Mouse (Mus musculus): Measurements from ENCODE around the gene Gm20388. TPM values are rescaled to one million over a fixed set of nuclear protein-coding genes. Genes with fewer than 3 reads are reported as not detected.

Gm20388 gene
- polyA plus RNA-seq, 2 experiments: 8.5 TPM; not detected in 1

GRCm38 (mm10) chr8:121216441-121216949 lies 1305.9 kb downstream of the Gm20388 start:
- 60% methylated on average over 10 of the region's 10 CpGs for WGBS (ENCODE audit: insufficient replicate concordance)
- H3K9me3 ChIP-seq (ENCODE audit: control insufficient read depth, low read length): no peaks in the 10 kb centered on the region
- no peak overlapping the region for H3K4me2 ChIP-seq (ENCODE audit: low read depth)
- no peak overlapping the region for H3K27ac ChIP-seq
- H3K4me3 ChIP-seq (ENCODE audit: insufficient read depth in 1 of 2, low read depth in 2 of 2, low read length in 2 of 2): no peak overlapping the region
- no peaks in the 10 kb centered on the region for H3K36me3 ChIP-seq (replicated peaks; ENCODE audit: control insufficient read depth, insufficient read depth, low read depth)
- H3K9ac ChIP-seq (replicated peaks): no peak overlapping the region
- ATAC-seq (ENCODE audit: insufficient read depth) (no peak), DNase-seq (ENCODE audit: low read depth in 3 of 3, low spot score in 3 of 3) (no peak)
- no peaks in the 10 kb centered on the region for H3K4me1 ChIP-seq (replicated peaks; ENCODE audit: control insufficient read depth in 2 of 2, insufficient read depth in 2 of 2, low read length in 1 of 2)
- H3K27me3 ChIP-seq (ENCODE audit: control insufficient read depth, insufficient read depth, low read length): no peaks in the 10 kb centered on the region
- no peak for TF ChIP-seq EP300 (IDR thresholded peaks at IDR 0.05; ENCODE audit: low read depth)
- TF ChIP-seq CTCF (IDR thresholded peaks at IDR 0.05; ENCODE audit: low read depth): no peak

DNA sequence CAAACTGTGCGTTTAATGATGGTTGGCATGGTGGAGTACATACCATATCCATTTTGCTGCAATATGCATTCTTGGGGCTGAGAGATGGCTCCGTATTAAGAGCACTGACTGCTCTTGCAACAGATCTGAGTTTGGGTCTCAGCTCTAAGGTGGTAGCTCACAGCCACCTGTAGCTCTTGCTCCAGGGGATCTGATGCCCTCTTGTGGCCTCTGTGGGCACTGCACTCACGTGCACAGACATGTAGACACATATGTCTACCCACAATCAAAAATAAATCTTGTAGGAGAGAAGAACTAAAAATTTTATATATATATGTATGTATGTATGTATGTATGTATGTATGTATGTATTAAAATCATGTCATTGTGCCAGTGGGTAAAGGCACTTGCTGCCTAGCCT lies 1307.8 kb downstream of the Gm20388 start:
- TF ChIP-seq EP300 (IDR thresholded peaks at IDR 0.05; ENCODE audit: low read depth): no peak
- TF ChIP-seq CTCF (IDR thresholded peaks at IDR 0.05; ENCODE audit: low read depth): peak; percentile 71
- WGBS (ENCODE audit: insufficient replicate concordance): 68% methylated on average over 3 of the region's 3 CpGs
- no peak overlapping the region for H3K27ac ChIP-seq
- ATAC-seq (ENCODE audit: insufficient read depth): no peak
- DNase-seq (ENCODE audit: low read depth in 3 of 3, low spot score in 3 of 3): no peak
- no peaks in the 10 kb centered on the region for H3K4me1 ChIP-seq (replicated peaks; ENCODE audit: control insufficient read depth in 2 of 2, insufficient read depth in 2 of 2, low read length in 1 of 2)
- H3K27me3 ChIP-seq (ENCODE audit: control insufficient read depth, insufficient read depth, low read length): no peaks in the 10 kb centered on the region
- H3K9me3 ChIP-seq (ENCODE audit: control insufficient read depth, low read length): no peaks in the 10 kb centered on the region
- H3K4me2 ChIP-seq (ENCODE audit: low read depth): no peak overlapping the region
- H3K9ac ChIP-seq (replicated peaks): no peak overlapping the region
- no peak overlapping the region for H3K4me3 ChIP-seq (ENCODE audit: insufficient read depth in 1 of 2, low read depth in 2 of 2, low read length in 2 of 2)
- H3K36me3 ChIP-seq (replicated peaks; ENCODE audit: control insufficient read depth, insufficient read depth, low read depth): no peaks in the 10 kb centered on the region

GRCm38 (mm10) chr8:121220103-121220899 lies 1309.7 kb downstream of the Gm20388 start:
- TF ChIP-seq CTCF (IDR thresholded peaks at IDR 0.05; ENCODE audit: low read depth) (no peak), EP300 (IDR thresholded peaks at IDR 0.05; ENCODE audit: low read depth) (no peak)
- no peak for DNase-seq (ENCODE audit: low read depth in 3 of 3, low spot score in 3 of 3)
- Histone ChIP-seq H3K36me3 (replicated peaks; ENCODE audit: control insufficient read depth, insufficient read depth, low read depth) (no peaks in the 10 kb centered on the region), H3K4me2 (ENCODE audit: low read depth) (no peak overlapping the region), H3K4me3 (ENCODE audit: insufficient read depth in 1 of 2, low read depth in 2 of 2, low read length in 2 of 2) (no peak overlapping the region), H3K4me1 (replicated peaks; ENCODE audit: control insufficient read depth in 2 of 2, insufficient read depth in 2 of 2, low read length in 1 of 2) (no peaks in the 10 kb centered on the region), H3K9me3 (ENCODE audit: control insufficient read depth, low read length) (no peaks in the 10 kb centered on the region), H3K27me3 (ENCODE audit: control insufficient read depth, insufficient read depth, low read length) (no peaks in the 10 kb centered on the region), H3K27ac (no peak overlapping the region), H3K9ac (replicated peaks) (no peak overlapping the region)
- no peak for ATAC-seq (ENCODE audit: insufficient read depth)
- 33% methylated on average over 33 of the region's 33 CpGs for WGBS (ENCODE audit: insufficient replicate concordance)

DNA sequence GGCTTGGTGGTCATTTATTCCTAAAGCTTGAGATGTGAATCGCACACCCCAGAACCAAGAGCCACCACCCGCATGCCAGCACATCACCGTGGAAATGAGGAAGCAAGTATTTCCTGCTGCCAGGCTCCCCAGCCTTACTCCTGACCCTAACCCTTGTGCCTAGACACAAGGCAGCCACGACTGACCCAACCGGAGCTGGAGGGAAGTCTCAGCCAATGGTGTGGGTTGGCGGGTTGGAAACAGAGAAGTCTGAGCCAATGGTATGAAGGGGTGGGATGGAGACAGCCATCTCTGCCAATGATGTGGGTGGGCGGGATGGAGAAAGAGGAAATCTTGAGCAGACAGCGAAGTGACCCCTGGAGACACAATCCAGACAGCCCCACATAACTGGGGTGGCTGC lies 1314.1 kb downstream of the Gm20388 start:
- Histone ChIP-seq H3K4me1 (replicated peaks; ENCODE audit: control insufficient read depth in 2 of 2, insufficient read depth in 2 of 2, low read length in 1 of 2) (no peaks in the 10 kb centered on the region), H3K36me3 (replicated peaks; ENCODE audit: control insufficient read depth, insufficient read depth, low read depth) (no peaks in the 10 kb centered on the region), H3K27ac (no peak overlapping the region), H3K4me3 (ENCODE audit: insufficient read depth in 1 of 2, low read depth in 2 of 2, low read length in 2 of 2) (no peak overlapping the region), H3K9ac (replicated peaks) (no peak overlapping the region), H3K9me3 (ENCODE audit: control insufficient read depth, low read length) (no peaks in the 10 kb centered on the region), H3K27me3 (ENCODE audit: control insufficient read depth, insufficient read depth, low read length) (no peaks in the 10 kb centered on the region), H3K4me2 (ENCODE audit: low read depth) (no peak overlapping the region)
- 28% methylated on average over 8 of the region's 8 CpGs for WGBS (ENCODE audit: insufficient replicate concordance)
- no peak for ATAC-seq (ENCODE audit: insufficient read depth)
- no peak for DNase-seq (ENCODE audit: low read depth in 3 of 3, low spot score in 3 of 3)
- TF ChIP-seq CTCF (IDR thresholded peaks at IDR 0.05; ENCODE audit: low read depth) (no peak), EP300 (IDR thresholded peaks at IDR 0.05; ENCODE audit: low read depth) (no peak)

DNA sequence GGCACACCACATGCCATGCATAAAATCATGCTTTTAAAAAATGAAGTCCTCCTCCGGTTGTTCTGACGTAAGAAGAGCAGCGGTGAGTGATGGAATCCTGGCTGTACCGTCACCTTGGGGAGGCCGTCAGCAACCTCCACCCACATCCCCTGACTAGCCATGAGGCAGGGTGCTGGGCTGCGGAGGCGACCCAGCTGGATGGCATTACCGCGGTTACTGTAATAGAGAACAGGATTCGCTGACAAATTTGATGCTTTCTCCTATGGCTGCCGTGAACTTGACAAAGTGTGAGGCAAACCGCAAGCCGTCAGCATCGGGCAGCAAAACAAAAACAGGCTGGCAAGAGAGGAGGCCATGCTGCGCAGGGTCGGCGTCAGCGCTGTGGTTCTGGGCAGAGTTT lies 1317.1 kb downstream of the Gm20388 start:
- Histone ChIP-seq H3K36me3 (replicated peaks; ENCODE audit: control insufficient read depth, insufficient read depth, low read depth) (no peaks in the 10 kb centered on the region), H3K9me3 (ENCODE audit: control insufficient read depth, low read length) (no peaks in the 10 kb centered on the region), H3K9ac (replicated peaks) (no peak overlapping the region), H3K4me2 (ENCODE audit: low read depth) (no peak overlapping the region), H3K27ac (no peak overlapping the region), H3K4me1 (replicated peaks; ENCODE audit: control insufficient read depth in 2 of 2, insufficient read depth in 2 of 2, low read length in 1 of 2) (no peaks in the 10 kb centered on the region), H3K27me3 (ENCODE audit: control insufficient read depth, insufficient read depth, low read length) (no peaks in the 10 kb centered on the region), H3K4me3 (ENCODE audit: insufficient read depth in 1 of 2, low read depth in 2 of 2, low read length in 2 of 2) (no peak overlapping the region)
- TF ChIP-seq CTCF (IDR thresholded peaks at IDR 0.05; ENCODE audit: low read depth) (no peak), EP300 (IDR thresholded peaks at IDR 0.05; ENCODE audit: low read depth) (no peak)
- DNase-seq (ENCODE audit: low read depth in 3 of 3, low spot score in 3 of 3) (no peak), ATAC-seq (ENCODE audit: insufficient read depth) (no peak)
- 79% methylated on average over 18 of the region's 18 CpGs for WGBS (ENCODE audit: insufficient replicate concordance)

Data from liver, embryonic 14.5 days (tissue).